Mouse (Mus musculus): ENCODE measurements around the gene Tmem174. TPM values are rescaled to one million over a fixed set of nuclear protein-coding genes. Genes with fewer than 3 reads are reported as not detected.

Tmem174 gene
- polyA plus RNA-seq, 1 experiment from 2014 or later = not detected

DNA sequence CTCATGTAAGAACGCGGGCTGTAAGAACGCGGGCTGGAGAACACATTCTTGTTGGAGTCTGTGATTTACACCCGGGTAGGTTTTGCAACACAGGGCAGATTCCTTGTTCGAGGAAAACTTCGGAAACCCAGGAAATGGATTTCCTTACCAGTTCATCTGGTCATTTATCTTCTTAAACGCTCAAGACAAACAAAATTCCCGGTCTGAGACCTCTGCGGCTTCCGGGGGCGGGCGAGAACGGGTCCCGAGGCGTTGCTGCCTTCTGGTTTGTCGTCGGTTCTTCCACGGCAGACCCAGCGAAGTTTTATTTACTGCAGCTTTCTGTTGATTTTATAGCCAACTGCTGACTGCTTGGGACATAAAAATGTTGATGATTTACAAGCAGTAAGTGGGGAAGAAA lies 10.5 kb downstream of the Tmem174 start:
- Histone ChIP-seq H3K27me3 (no peaks in the 10 kb centered on the region), H3K36me3 (ENCODE audit: poor library complexity, severe bottlenecking) (no peaks in the 10 kb centered on the region), H3K4me3 (no peak overlapping the region), H3K9me3 (replicated peaks) (no peaks in the 10 kb centered on the region), H3K4me1 (no peaks in the 10 kb centered on the region), H3K4me2 (no peak overlapping the region), H3K27ac (no peak overlapping the region), H3K9ac (no peak overlapping the region)
- ATAC-seq = no peak
- WGBS = 91% methylated on average over 20 of the region's 20 CpGs

DNA sequence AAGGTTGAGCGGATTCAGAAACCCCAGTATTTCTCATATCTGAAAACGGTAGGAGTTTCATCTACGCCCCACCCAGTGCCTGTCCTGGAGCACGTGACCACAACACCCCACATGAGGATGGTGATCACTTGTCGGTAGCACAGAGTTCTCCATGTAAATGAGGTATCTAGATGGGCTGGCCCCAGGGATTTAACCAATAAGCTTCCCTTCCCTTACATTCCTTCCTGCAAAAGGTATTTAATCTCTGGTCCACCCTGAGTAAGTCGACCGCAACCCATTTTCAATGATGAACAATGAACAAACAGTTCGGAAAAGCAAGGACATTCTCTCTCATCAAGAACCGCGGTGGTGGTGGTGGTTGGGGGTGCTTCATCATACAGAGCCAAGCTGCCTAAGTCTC lies 12.7 kb downstream of the Tmem174 start:
- no peak overlapping the region for H3K4me3 ChIP-seq
- H3K4me2 ChIP-seq = no peak overlapping the region
- H3K27me3 ChIP-seq = no peaks in the 10 kb centered on the region
- H3K9ac ChIP-seq = no peak overlapping the region
- no peak for ATAC-seq
- H3K9me3 ChIP-seq (replicated peaks) = no peaks in the 10 kb centered on the region
- no peaks in the 10 kb centered on the region for H3K4me1 ChIP-seq
- 88% methylated on average over 10 of the region's 10 CpGs for WGBS
- no peak overlapping the region for H3K27ac ChIP-seq
- H3K36me3 ChIP-seq (ENCODE audit: poor library complexity, severe bottlenecking) = no peaks in the 10 kb centered on the region

DNA sequence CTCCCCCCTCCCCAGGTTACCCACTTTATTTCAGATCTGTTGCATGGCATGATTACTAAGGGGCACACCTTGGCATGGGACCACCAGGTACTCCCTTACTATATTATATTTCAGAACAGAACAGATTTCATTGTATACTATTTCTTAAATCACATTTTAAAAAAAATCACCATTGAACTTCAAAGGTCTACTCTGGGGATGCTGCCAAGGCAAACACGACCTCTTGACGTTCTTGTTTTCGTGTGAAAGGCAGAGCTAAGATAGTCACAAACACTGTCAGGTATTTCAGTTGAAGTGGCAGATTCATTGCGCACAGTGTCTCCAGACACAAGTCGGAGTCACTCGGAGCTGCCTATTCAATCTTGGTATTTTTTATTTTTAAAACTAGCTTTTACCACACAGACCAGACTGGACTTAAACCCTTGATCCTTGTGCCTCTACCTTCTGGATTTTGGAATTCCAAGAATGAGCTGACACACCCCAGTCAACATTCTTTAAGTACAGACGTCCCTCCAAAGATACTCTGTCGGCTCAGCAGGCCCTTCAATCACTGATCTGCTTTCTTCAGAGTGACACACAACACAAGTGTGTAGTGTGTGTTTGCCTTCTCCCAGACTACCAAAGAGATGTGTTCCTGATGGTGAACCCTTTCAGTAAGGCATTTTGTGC lies 14.2 kb downstream of the Tmem174 start:
- Histone ChIP-seq H3K36me3 (ENCODE audit: poor library complexity, severe bottlenecking) (no peaks in the 10 kb centered on the region), H3K27ac (no peak overlapping the region), H3K9me3 (replicated peaks) (no peaks in the 10 kb centered on the region), H3K9ac (no peak overlapping the region), H3K27me3 (no peaks in the 10 kb centered on the region), H3K4me2 (no peak overlapping the region), H3K4me3 (no peak overlapping the region), H3K4me1 (no peaks in the 10 kb centered on the region)
- whole genome bisulfite sequencing = 78% methylated on average over 8 of the region's 8 CpGs
- ATAC-seq = no peak

DNA sequence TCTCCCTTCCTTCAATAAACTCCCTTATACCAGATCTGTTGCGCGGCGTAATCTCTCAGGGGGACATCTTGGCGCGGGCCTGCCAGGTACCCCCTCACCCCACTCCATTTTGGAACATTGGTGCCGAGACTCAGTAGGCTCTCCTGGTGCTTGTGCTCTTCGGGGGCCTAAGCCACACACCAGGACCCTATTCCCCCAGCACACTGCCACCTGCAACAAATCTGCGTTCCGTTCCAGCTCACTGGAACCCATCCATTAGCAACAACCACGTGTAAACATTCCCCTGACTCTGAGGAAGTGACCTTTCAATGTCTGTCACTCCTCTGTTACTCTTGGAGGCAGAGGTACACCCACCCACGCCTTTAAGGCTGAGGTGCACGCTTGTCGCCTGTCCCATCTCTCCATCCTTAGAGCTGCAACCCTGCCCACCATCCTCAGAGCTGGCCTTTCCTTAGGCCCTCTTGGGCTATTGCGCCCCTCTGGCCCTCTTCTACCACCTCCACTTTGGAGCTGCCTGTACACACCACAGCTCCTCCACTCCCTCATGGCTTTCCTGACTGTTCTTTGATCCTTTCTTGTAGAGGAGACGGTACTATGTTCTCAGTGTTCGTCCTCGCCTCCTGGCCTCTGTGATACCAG lies 19.7 kb downstream of the Tmem174 start:
- H3K9ac ChIP-seq = no peak overlapping the region
- 83% methylated on average over 17 of the region's 17 CpGs for WGBS
- no peaks in the 10 kb centered on the region for H3K9me3 ChIP-seq (replicated peaks)
- no peak overlapping the region for H3K27ac ChIP-seq
- ATAC-seq = no peak
- H3K4me2 ChIP-seq = no peak overlapping the region
- no peaks in the 10 kb centered on the region for H3K36me3 ChIP-seq (ENCODE audit: poor library complexity, severe bottlenecking)
- no peaks in the 10 kb centered on the region for H3K27me3 ChIP-seq
- no peaks in the 10 kb centered on the region for H3K4me1 ChIP-seq
- no peak overlapping the region for H3K4me3 ChIP-seq

DNA sequence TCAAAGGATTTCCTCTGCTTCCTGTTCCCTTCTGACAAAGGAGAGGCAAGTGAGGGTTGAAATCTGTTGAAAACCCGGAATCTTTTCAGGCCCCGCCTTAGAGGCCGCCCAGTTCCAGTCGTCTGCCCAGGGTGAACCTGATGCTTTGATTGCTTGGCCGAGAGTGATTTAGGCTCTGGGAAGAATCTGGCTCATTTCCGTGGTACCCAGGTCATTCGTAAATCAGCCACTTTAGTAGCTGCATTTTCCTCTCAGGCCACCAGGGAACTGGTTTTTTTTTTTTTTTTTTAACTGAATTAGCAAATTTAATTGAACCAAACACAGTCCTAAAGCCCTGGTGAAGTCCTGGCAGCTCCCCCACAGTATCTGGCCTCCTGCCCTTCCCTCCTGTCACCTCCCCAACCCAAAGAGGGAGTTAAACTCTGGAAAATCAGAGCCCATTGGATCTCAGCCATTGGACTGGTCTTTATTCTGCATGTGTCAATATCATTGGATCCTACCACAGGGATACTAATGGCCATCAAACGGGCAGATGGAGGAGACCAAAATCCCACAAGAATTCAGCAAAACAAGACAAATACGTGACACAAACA lies 29.2 kb downstream of the Tmem174 start:
- Histone ChIP-seq H3K4me2 (no peak overlapping the region), H3K27me3 (no peaks in the 10 kb centered on the region), H3K27ac (no peak overlapping the region), H3K9ac (no peak overlapping the region), H3K9me3 (replicated peaks) (no peaks in the 10 kb centered on the region), H3K4me3 (no peak overlapping the region), H3K36me3 (ENCODE audit: poor library complexity, severe bottlenecking) (no peaks in the 10 kb centered on the region), H3K4me1 (no peaks in the 10 kb centered on the region)
- ATAC-seq = no peak
- WGBS = 78% methylated on average over 9 of the region's 9 CpGs

DNA sequence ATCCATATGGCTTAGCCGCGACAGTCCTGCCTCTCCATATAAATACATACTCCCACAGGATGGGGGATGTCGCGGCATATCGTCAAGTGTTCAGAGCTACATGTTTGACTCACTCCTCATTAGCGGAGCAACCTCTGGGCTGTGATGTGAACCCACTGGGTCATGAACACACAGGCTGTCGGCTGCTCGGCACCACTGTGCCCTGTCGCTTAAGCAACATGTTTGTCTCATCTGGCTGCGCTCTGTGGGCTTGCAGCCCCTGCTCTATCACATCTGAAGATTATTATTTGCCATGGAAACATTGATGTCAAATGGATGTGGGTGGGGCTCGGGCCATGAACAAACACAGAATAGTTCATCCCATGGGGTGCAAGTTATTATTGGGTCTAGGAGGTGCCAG lies 33.4 kb downstream of the Tmem174 start:
- no peak overlapping the region for H3K4me2 ChIP-seq
- H3K9me3 ChIP-seq (replicated peaks) = no peaks in the 10 kb centered on the region
- no peaks in the 10 kb centered on the region for H3K4me1 ChIP-seq
- no peaks in the 10 kb centered on the region for H3K36me3 ChIP-seq (ENCODE audit: poor library complexity, severe bottlenecking)
- H3K27me3 ChIP-seq = 0 out of 2 replicates have a peak, but pooled peaks cover 3% of the 10 kb centered on the region
- ATAC-seq = no peak
- 88% methylated on average over 11 of the region's 11 CpGs for WGBS
- no peak overlapping the region for H3K9ac ChIP-seq
- no peak overlapping the region for H3K27ac ChIP-seq
- H3K4me3 ChIP-seq = no peak overlapping the region

DNA sequence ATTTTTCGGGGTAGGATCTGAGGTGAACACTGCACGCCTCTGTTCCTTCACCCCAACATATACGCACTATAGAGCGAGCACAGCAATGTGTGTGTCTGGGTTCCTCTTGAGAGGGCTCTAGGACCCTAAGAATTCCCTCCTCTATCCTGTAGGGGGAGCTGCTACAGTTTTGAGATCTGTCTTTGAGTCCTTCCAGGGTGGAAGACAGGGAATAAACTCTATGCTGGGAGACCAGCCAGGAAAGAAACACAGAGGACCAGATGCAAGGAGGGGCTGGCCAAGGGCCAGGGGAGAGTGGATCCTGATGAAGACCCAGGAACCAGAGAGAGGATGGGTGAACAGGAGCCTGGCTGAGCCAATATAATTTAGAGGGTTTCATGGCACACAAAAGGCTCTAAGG lies 40.5 kb downstream of the Tmem174 start:
- Histone ChIP-seq H3K4me1 (no peaks in the 10 kb centered on the region), H3K36me3 (ENCODE audit: poor library complexity, severe bottlenecking) (no peaks in the 10 kb centered on the region), H3K4me3 (no peak overlapping the region), H3K27me3 (0 out of 2 replicates have a peak, but pooled peaks cover 12% of the 10 kb centered on the region), H3K4me2 (no peak overlapping the region), H3K27ac (no peak overlapping the region), H3K9me3 (replicated peaks) (no peaks in the 10 kb centered on the region), H3K9ac (no peak overlapping the region)
- WGBS = 83% methylated on average over 4 of the region's 4 CpGs
- no peak for ATAC-seq

DNA sequence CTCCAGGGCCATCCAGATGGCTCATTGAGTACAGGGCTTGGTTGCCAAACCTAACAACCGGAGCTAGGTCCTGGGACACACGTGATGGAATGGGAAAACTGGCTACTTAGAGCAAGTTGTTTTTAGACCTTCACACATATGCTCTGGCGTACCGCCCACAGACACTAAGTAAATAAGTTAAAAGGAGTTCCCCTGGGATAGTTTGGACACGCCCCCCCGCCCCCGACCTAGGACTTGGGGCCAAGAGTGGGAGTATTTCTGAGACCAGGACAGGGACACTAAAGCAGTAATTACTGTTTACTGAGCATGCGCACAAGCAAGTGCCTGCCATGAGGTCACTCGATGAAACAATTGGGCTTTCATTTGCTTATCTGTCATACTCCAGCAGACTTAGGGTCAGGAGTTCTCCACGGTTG lies 42.5 kb downstream of the Tmem174 start:
- H3K36me3 ChIP-seq (ENCODE audit: poor library complexity, severe bottlenecking) = no peaks in the 10 kb centered on the region
- H3K9me3 ChIP-seq (replicated peaks) = no peaks in the 10 kb centered on the region
- H3K4me2 ChIP-seq = no peak overlapping the region
- no peaks in the 10 kb centered on the region for H3K4me1 ChIP-seq
- H3K27ac ChIP-seq = no peak overlapping the region
- no peak overlapping the region for H3K9ac ChIP-seq
- ATAC-seq = no peak
- H3K27me3 ChIP-seq = peaks cover 21% of the 10 kb centered on the region
- H3K4me3 ChIP-seq = no peak overlapping the region
- WGBS = 84% methylated on average over 10 of the region's 10 CpGs

DNA sequence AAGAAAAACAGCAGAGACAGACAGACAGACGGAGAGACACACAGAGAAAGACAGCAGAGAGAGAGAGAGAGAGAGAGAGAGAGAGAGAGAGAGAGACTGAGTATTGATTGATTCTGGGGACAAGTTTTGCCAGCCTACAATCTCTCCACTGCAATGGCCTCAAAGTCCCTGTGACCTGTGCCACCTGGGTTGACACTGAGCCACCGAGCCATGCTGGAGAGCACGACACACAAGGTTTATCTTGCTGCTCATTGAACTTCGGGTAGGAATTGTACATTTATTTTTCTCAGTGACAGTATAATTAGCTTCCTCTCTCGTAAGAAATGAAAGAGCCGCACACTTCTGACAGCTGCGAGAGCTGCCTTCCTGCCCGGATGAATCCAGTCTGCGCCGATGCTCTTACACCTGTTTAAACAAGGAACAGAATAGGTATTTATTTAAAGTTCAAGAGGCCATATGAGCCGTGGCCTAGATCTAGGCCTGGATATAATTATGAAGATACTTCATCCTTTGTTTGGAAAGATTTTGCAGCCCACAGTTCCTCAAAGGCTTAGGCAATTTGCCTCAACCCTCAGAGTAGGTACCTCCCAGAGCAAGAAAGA lies 43.2 kb downstream of the Tmem174 start:
- Histone ChIP-seq H3K4me1 (peaks cover 4% of the 10 kb centered on the region), H3K27ac (no peak overlapping the region), H3K9me3 (replicated peaks) (no peaks in the 10 kb centered on the region), H3K4me2 (no peak overlapping the region), H3K4me3 (no peak overlapping the region), H3K9ac (no peak overlapping the region), H3K36me3 (ENCODE audit: poor library complexity, severe bottlenecking) (no peaks in the 10 kb centered on the region), H3K27me3 (peaks cover 28% of the 10 kb centered on the region)
- whole genome bisulfite sequencing = 82% methylated on average over 11 of the region's 11 CpGs
- no peak for ATAC-seq

DNA sequence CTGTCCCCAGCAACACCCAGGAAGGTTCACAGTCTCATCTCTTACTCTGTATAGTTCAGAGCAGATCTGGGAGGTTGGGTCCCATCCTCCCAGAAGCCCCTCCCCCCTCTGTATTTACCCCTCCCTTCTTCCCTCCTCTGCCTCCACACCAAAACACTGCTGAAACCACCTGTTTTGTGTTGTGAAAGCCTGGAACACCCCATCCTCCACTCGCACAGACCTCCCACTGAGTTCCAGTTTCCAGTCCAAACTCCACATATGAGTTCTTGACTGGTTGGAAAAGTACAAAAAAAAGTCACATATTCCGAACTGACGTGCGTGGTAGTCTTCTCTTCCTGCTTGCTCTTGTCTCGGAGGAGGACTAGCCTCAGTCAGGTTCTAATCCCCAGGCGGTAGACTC lies 45.8 kb downstream of the Tmem174 start:
- Histone ChIP-seq H3K27me3 (peaks cover 52% of the 10 kb centered on the region), H3K27ac (no peak overlapping the region), H3K4me3 (no peak overlapping the region), H3K36me3 (ENCODE audit: poor library complexity, severe bottlenecking) (no peaks in the 10 kb centered on the region), H3K4me2 (no peak overlapping the region), H3K9ac (no peak overlapping the region), H3K9me3 (replicated peaks) (no peaks in the 10 kb centered on the region), H3K4me1 (peaks cover 11% of the 10 kb centered on the region)
- ATAC-seq = no peak
- 72% methylated on average over 6 of the region's 6 CpGs for WGBS

DNA sequence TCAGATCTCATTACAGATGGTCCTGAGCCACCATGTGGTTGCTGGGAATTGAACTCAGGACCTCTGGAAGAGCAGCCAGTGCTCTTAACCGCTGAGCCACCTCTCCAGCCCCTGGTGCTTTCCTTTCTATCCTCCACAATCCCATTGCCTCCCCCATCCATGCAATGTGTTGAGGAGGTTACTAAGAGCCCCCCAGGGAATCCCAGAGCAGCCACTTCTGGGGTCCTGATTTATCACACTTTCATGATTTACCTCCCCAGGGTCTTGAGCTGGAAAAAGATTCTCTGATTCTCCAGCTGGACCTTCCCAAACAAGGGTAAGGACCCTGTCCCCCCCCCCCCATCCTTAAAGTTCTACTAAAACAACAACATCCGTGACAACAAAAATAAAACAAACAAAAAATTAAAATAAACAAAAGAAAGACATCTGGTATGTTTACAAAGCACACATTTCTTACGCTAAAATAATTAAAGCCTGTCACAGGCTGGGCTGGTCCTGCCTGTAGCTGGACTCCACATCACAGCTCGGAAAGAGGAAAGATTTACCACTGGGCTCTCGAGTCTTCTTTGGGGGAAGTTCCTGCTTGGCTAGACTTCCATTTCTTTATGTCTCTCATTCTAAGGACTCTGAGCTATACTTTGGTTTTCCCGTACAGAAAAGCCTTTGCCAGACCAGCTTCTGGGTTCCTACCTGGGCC lies 46.4 kb downstream of the Tmem174 start:
- Histone ChIP-seq H3K9ac (no peak overlapping the region), H3K27me3 (peaks cover 58% of the 10 kb centered on the region), H3K4me1 (peaks cover 11% of the 10 kb centered on the region), H3K4me2 (no peak overlapping the region), H3K27ac (no peak overlapping the region), H3K36me3 (ENCODE audit: poor library complexity, severe bottlenecking) (no peaks in the 10 kb centered on the region), H3K9me3 (replicated peaks) (no peaks in the 10 kb centered on the region), H3K4me3 (no peak overlapping the region)
- no peak for ATAC-seq
- 69% methylated on average over 6 of the region's 6 CpGs for WGBS

DNA sequence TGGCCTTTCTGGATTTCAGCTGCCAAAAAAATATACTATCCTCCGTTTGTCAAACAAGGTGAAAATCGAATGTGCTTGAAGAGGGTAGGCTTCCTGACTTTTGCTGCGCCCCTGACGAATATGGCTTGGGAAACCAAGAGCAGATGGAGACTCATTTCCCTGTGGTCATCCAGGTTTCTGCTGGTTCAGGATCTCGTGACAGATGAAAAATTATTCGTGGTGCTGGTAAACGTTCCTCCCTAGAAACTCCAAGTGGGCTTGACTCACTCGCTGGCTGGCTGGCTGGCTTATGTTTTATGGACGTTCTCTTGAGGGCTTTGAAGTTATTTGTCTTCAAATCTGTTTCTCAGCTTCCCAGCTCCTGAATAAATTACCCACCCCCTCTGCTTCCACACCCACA lies 47.6 kb downstream of the Tmem174 start:
- no peak overlapping the region for H3K27ac ChIP-seq
- peaks cover 11% of the 10 kb centered on the region for H3K4me1 ChIP-seq
- no peaks in the 10 kb centered on the region for H3K9me3 ChIP-seq (replicated peaks)
- WGBS = 60% methylated on average over 9 of the region's 9 CpGs
- peaks cover 70% of the 10 kb centered on the region for H3K27me3 ChIP-seq
- no peak overlapping the region for H3K4me3 ChIP-seq
- H3K36me3 ChIP-seq (ENCODE audit: poor library complexity, severe bottlenecking) = no peaks in the 10 kb centered on the region
- H3K4me2 ChIP-seq = peak overlapping the region; percentile 72; the same call in 1 of the 2 replicates
- ATAC-seq = no peak
- H3K9ac ChIP-seq = no peak overlapping the region
